Mouse (Mus musculus): ENCODE measurements around the gene Knop1.

The Knop1 gene

GRCm38 (mm10) chr7:118855877-118856304, at the start of gene Knop1:
Knop1 (minus strand) TSS chr7:118856254.
- DNase-seq (ENCODE audit: low spot score in 2 of 2) = no peak

- no peak for DNase-seq (ENCODE audit: low spot score in 2 of 2)
Measured at GRCm38 (mm10) chr7:118904530-118904929, 48.5 kb upstream of the Knop1 start.

GRCm38 (mm10) chr7:118903879-118904278, 47.8 kb upstream of the Knop1 start:
- DNase-seq (ENCODE audit: low spot score in 2 of 2) = no peak

GRCm38 (mm10) chr7:118902944-118903343, 46.9 kb upstream of the Knop1 start:
- no peak for DNase-seq (ENCODE audit: low spot score in 2 of 2)

GRCm38 (mm10) chr7:118900090-118900489, 44.0 kb upstream of the Knop1 start:
- DNase-seq (ENCODE audit: low spot score in 2 of 2) = no peak

- no peak for DNase-seq (ENCODE audit: low spot score in 2 of 2)
Measured at GRCm38 (mm10) chr7:118898063-118898462, 42.0 kb upstream of the Knop1 start.

- no peak for DNase-seq (ENCODE audit: low spot score in 2 of 2)
Measured at GRCm38 (mm10) chr7:118895469-118896450, 39.7 kb upstream of the Knop1 start.

- no peak for DNase-seq (ENCODE audit: low spot score in 2 of 2)
Measured at GRCm38 (mm10) chr7:118889046-118889680, 33.1 kb upstream of the Knop1 start.

- DNase-seq (ENCODE audit: low spot score in 2 of 2) = no peak
Measured at GRCm38 (mm10) chr7:118887303-118888055, 31.4 kb upstream of the Knop1 start.

- no peak for DNase-seq (ENCODE audit: low spot score in 2 of 2)
Measured at GRCm38 (mm10) chr7:118884969-118885368, 28.9 kb upstream of the Knop1 start.

GRCm38 (mm10) chr7:118883957-118884356, 27.9 kb upstream of the Knop1 start:
- DNase-seq (ENCODE audit: low spot score in 2 of 2) = no peak

- no peak for DNase-seq (ENCODE audit: low spot score in 2 of 2)
Measured at GRCm38 (mm10) chr7:118879466-118880029, 23.5 kb upstream of the Knop1 start.

- DNase-seq (ENCODE audit: low spot score in 2 of 2) = no peak
Measured at GRCm38 (mm10) chr7:118865362-118865761, 9.3 kb upstream of the Knop1 start.

- no peak for DNase-seq (ENCODE audit: low spot score in 2 of 2)
Measured at GRCm38 (mm10) chr7:118858640-118859039, 2.6 kb upstream of the Knop1 start.

- peak; percentile 75 to 92 for DNase-seq (ENCODE audit: low spot score in 2 of 2)
Measured at GRCm38 (mm10) chr7:118855171-118855876, 730 bp downstream of the Knop1 start, which contains the start of gene Iqck. Iqck (plus strand) TSS chr7:118855752.

GRCm38 (mm10) chr7:118854606-118855005, 1.4 kb downstream of the Knop1 start:
- DNase-seq (ENCODE audit: low spot score in 2 of 2) = no peak

- DNase-seq (ENCODE audit: low spot score in 2 of 2) = no peak
Measured at GRCm38 (mm10) chr7:118852611-118853010, 3.4 kb downstream of the Knop1 start.

GRCm38 (mm10) chr7:118851571-118851970, 4.5 kb downstream of the Knop1 start:
- no peak for DNase-seq (ENCODE audit: low spot score in 2 of 2)

- no peak for DNase-seq (ENCODE audit: low spot score in 2 of 2)
Measured at GRCm38 (mm10) chr7:118850676-118851290, 5.3 kb downstream of the Knop1 start.

- DNase-seq (ENCODE audit: low spot score in 2 of 2) = no peak
Measured at GRCm38 (mm10) chr7:118849543-118850250, 6.4 kb downstream of the Knop1 start.

All from spleen, postnatal 10 days (tissue).